Mouse (Mus musculus): ENCODE measurements around the gene Esrra. TPM values are rescaled to one million over a fixed set of nuclear protein-coding genes. Genes with fewer than 3 reads are reported as not detected.

Esrra gene
- polyA plus RNA-seq, 1 experiment from 2014 or later: 23.0 TPM

GRCm38 (mm10) chr19:6950613-6951153 is 29.1 kb upstream of the Esrra start:
- H3K27me3 ChIP-seq (ENCODE audit: insufficient read depth, low read length): no peaks in the 10 kb centered on the region
- H3K4me3 ChIP-seq (replicated peaks; ENCODE audit: low read depth, low read length): peak overlapping the region; percentile 58
- TF ChIP-seq CTCF (IDR thresholded peaks at IDR 0.05; ENCODE audit: low read depth): no peak
- peak overlapping the region; percentile 67 for H3K9ac ChIP-seq (ENCODE audit: low read depth, low read length)
- peaks cover 26% of the 10 kb centered on the region; the same call in 1 of the 2 replicates for H3K36me3 ChIP-seq (ENCODE audit: insufficient read depth, low read length)
- DNase-seq (ENCODE audit: low spot score) (peak; percentile 88), ATAC-seq (replicated peaks; ENCODE audit: low FRiP score, low read depth) (peak; percentile 15)
- peaks cover 8% of the 10 kb centered on the region; the same call in 1 of the 2 replicates for H3K4me1 ChIP-seq (replicated peaks; ENCODE audit: insufficient read depth, low read length)
- WGBS: under 1% methylated on average over 28 of the region's 28 CpGs
- peak overlapping the region; percentile 67 for H3K4me2 ChIP-seq (ENCODE audit: low read length)
- H3K9me3 ChIP-seq (replicated peaks; ENCODE audit: low read length): no peaks in the 10 kb centered on the region
- peak overlapping the region; percentile 96 for H3K27ac ChIP-seq

GRCm38 (mm10) chr19:6949951-6950350 is 28.3 kb upstream of the Esrra start:
- ATAC-seq (replicated peaks; ENCODE audit: low FRiP score, low read depth) (no peak), DNase-seq (ENCODE audit: low spot score) (no peak)
- Histone ChIP-seq H3K4me1 (replicated peaks; ENCODE audit: insufficient read depth, low read length) (peaks cover 8% of the 10 kb centered on the region; the same call in 1 of the 2 replicates), H3K36me3 (ENCODE audit: insufficient read depth, low read length) (peaks cover 20% of the 10 kb centered on the region; the same call in 1 of the 2 replicates), H3K27me3 (ENCODE audit: insufficient read depth, low read length) (no peaks in the 10 kb centered on the region), H3K9me3 (replicated peaks; ENCODE audit: low read length) (no peaks in the 10 kb centered on the region), H3K9ac (ENCODE audit: low read depth, low read length) (peak overlapping the region; percentile 67; the same call in 1 of the 2 replicates), H3K4me2 (ENCODE audit: low read length) (peak overlapping the region; percentile 67), H3K27ac (peak overlapping the region; percentile 96), H3K4me3 (replicated peaks; ENCODE audit: low read depth, low read length) (peak overlapping the region; percentile 58; the same call in 1 of the 2 replicates)
- 50% methylated on average over 5 of the region's 5 CpGs for WGBS
- no peak for TF ChIP-seq CTCF (IDR thresholded peaks at IDR 0.05; ENCODE audit: low read depth)

- DNase-seq (ENCODE audit: low spot score) (no peak), ATAC-seq (replicated peaks; ENCODE audit: low FRiP score, low read depth) (no peak)
- WGBS: 94% methylated on average over 5 of the region's 5 CpGs
- no peak overlapping the region for H3K27ac ChIP-seq
- no peaks in the 10 kb centered on the region for H3K9me3 ChIP-seq (replicated peaks; ENCODE audit: low read length)
- H3K9ac ChIP-seq (ENCODE audit: low read depth, low read length): no peak overlapping the region
- H3K4me1 ChIP-seq (replicated peaks; ENCODE audit: insufficient read depth, low read length): peaks cover 8% of the 10 kb centered on the region; the same call in 1 of the 2 replicates
- TF ChIP-seq CTCF (IDR thresholded peaks at IDR 0.05; ENCODE audit: low read depth): no peak
- H3K27me3 ChIP-seq (ENCODE audit: insufficient read depth, low read length): no peaks in the 10 kb centered on the region
- H3K4me3 ChIP-seq (replicated peaks; ENCODE audit: low read depth, low read length): no peak overlapping the region
- no peak overlapping the region for H3K4me2 ChIP-seq (ENCODE audit: low read length)
- peaks cover 17% of the 10 kb centered on the region; the same call in 1 of the 2 replicates for H3K36me3 ChIP-seq (ENCODE audit: insufficient read depth, low read length)
Measured at GRCm38 (mm10) chr19:6949532-6949931, 27.9 kb upstream of the Esrra start.

- 78% methylated on average over 4 of the region's 4 CpGs for WGBS
- DNase-seq (ENCODE audit: low spot score): no peak
- Histone ChIP-seq H3K9ac (ENCODE audit: low read depth, low read length) (no peak overlapping the region), H3K27me3 (ENCODE audit: insufficient read depth, low read length) (no peaks in the 10 kb centered on the region), H3K36me3 (ENCODE audit: insufficient read depth, low read length) (peaks cover 9% of the 10 kb centered on the region; the same call in 1 of the 2 replicates), H3K4me1 (replicated peaks; ENCODE audit: insufficient read depth, low read length) (peaks cover 8% of the 10 kb centered on the region; the same call in 1 of the 2 replicates), H3K9me3 (replicated peaks; ENCODE audit: low read length) (no peaks in the 10 kb centered on the region), H3K4me3 (replicated peaks; ENCODE audit: low read depth, low read length) (no peak overlapping the region), H3K4me2 (ENCODE audit: low read length) (no peak overlapping the region), H3K27ac (no peak overlapping the region)
- no peak for TF ChIP-seq CTCF (IDR thresholded peaks at IDR 0.05; ENCODE audit: low read depth)
- no peak for ATAC-seq (replicated peaks; ENCODE audit: low FRiP score, low read depth)
Measured at GRCm38 (mm10) chr19:6948186-6948585, 26.6 kb upstream of the Esrra start.

GRCm38 (mm10) chr19:6947742-6948141 is 26.1 kb upstream of the Esrra start:
- H3K27ac ChIP-seq: no peak overlapping the region
- no peak for TF ChIP-seq CTCF (IDR thresholded peaks at IDR 0.05; ENCODE audit: low read depth)
- ATAC-seq (replicated peaks; ENCODE audit: low FRiP score, low read depth): no peak
- peaks cover 9% of the 10 kb centered on the region; the same call in 1 of the 2 replicates for H3K36me3 ChIP-seq (ENCODE audit: insufficient read depth, low read length)
- H3K4me1 ChIP-seq (replicated peaks; ENCODE audit: insufficient read depth, low read length): peaks cover 11% of the 10 kb centered on the region; the same call in 1 of the 2 replicates
- no peak for DNase-seq (ENCODE audit: low spot score)
- 46% methylated on average over 4 of the region's 4 CpGs for WGBS
- no peak overlapping the region for H3K4me3 ChIP-seq (replicated peaks; ENCODE audit: low read depth, low read length)
- H3K4me2 ChIP-seq (ENCODE audit: low read length): no peak overlapping the region
- H3K9ac ChIP-seq (ENCODE audit: low read depth, low read length): no peak overlapping the region
- no peaks in the 10 kb centered on the region for H3K9me3 ChIP-seq (replicated peaks; ENCODE audit: low read length)
- H3K27me3 ChIP-seq (ENCODE audit: insufficient read depth, low read length): no peaks in the 10 kb centered on the region

- Histone ChIP-seq H3K27me3 (ENCODE audit: insufficient read depth, low read length) (no peaks in the 10 kb centered on the region), H3K4me3 (replicated peaks; ENCODE audit: low read depth, low read length) (no peak overlapping the region), H3K4me2 (ENCODE audit: low read length) (no peak overlapping the region), H3K4me1 (replicated peaks; ENCODE audit: insufficient read depth, low read length) (peaks cover 19% of the 10 kb centered on the region), H3K27ac (no peak overlapping the region), H3K9me3 (replicated peaks; ENCODE audit: low read length) (no peaks in the 10 kb centered on the region), H3K9ac (ENCODE audit: low read depth, low read length) (no peak overlapping the region), H3K36me3 (ENCODE audit: insufficient read depth, low read length) (peaks cover 6% of the 10 kb centered on the region; the same call in 1 of the 2 replicates)
- no peak for TF ChIP-seq CTCF (IDR thresholded peaks at IDR 0.05; ENCODE audit: low read depth)
- ATAC-seq (replicated peaks; ENCODE audit: low FRiP score, low read depth) (no peak), DNase-seq (ENCODE audit: low spot score) (no peak)
- 95% methylated on average over 6 of the region's 6 CpGs for WGBS
Measured at GRCm38 (mm10) chr19:6943709-6944108, 22.1 kb upstream of the Esrra start.

Data from kidney, postnatal 0 days (tissue).